Mouse (Mus musculus) olfactory bulb, adult 2 months (tissue): ENCODE data around the gene Crybb1.

Experiments
- CTCF ChIP-seq: fragments of 200-500 bp; IDR thresholded peaks from 2 replicates; pipeline ENCODE4 v1.5.1; 2012; ENCODE audit warnings: low read depth, mild to moderate bottlenecking, low read length, moderate library complexity; ENCODE audit not compliant: insufficient read depth
- POLR2A ChIP-seq: fragments of 200-500 bp; IDR thresholded peaks from 2 replicates; pipeline ENCODE4 v1.6.1; 2012; ENCODE audit warnings: mild to moderate bottlenecking, low read depth, low read length, moderate library complexity; ENCODE audit not compliant: insufficient read depth

DNA sequence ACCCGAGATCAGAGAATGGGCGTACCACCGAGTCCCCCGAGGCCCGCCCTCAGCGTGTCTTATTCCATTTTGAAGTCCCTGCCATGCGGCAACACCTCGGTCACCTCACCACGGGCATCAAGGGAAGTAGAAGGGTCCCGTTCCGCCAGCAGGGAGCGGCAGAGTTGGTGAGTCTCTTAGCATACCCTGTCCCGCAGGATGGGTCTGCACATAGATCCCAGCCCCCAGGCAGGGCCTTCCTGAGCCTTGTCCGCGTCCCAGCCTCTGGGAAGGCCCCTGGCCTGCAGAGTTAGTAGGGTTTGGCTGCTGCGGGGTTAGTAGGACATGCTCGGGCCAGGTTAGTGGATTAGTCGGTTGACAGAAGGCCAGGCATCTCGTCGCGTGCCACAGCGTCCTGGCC lies 38.6 kb upstream of the Crybb1 start:
- no peak for TF ChIP-seq CTCF
- no peak for TF ChIP-seq POLR2A
